Mouse (Mus musculus) MEL (cell line): Measurements from ENCODE around the gene Olfr721-ps1. TPM values are rescaled to one million over a fixed set of nuclear protein-coding genes. Genes with fewer than 3 reads are reported as not detected.

Experiments
- DNase-seq: peaks from one replicate; pipeline ENCODE4 v3.0.0; 2011; ENCODE audit warnings: low read depth, low spot score
- H3K27ac ChIP-seq: 2 replicates; pipeline ENCODE4 v1.5.1; 2012; ENCODE audit warnings: low read depth, mild to moderate bottlenecking, control low read depth, low read length, moderate library complexity; ENCODE audit not compliant: control insufficient read depth
- H3K27me3 ChIP-seq, 2 experiments: fragments of 150-350 bp in 1 of 2; sonication (generic) in 1 of 2; 2 replicates each; pipeline ENCODE4 v1.6.1; 2012; ENCODE audit warnings: low read length in 2 of 2, mild to moderate bottlenecking in 2 of 2, improper control_type of control experiment in 1 of 2, moderate library complexity in 1 of 2; ENCODE audit not compliant: insufficient read depth in 2 of 2, control insufficient read depth in 1 of 2
- H3K36me3 ChIP-seq, 2 experiments: 2 replicates each; pipeline ENCODE4 v1.6.1; 2012 to 2014; ENCODE audit warnings: low read length in 2 of 2, improper control_type of control experiment in 1 of 2, inconsistent platforms in 1 of 2, mild to moderate bottlenecking in 1 of 2; ENCODE audit not compliant: insufficient read depth in 2 of 2, control insufficient read depth in 1 of 2
- H3K4me1 ChIP-seq, 2 experiments: fragments of 150-350 bp in 1 of 2; sonication (generic) in 1 of 2; 2 replicates each; pipeline ENCODE4 v1.6.1; 2012; ENCODE audit warnings: low read length in 2 of 2, improper control_type of control experiment in 1 of 2, mild to moderate bottlenecking in 1 of 2; ENCODE audit not compliant: insufficient read depth in 2 of 2, control insufficient read depth in 1 of 2
- H3K4me3 ChIP-seq, 2 experiments: fragments of 150-350 bp in 1 of 2; sonication (generic) in 1 of 2; 2 replicates each; pipeline ENCODE4 v1.5.1; 2012; ENCODE audit warnings: low read depth in 2 of 2, low read length in 2 of 2, mild to moderate bottlenecking in 2 of 2, moderate library complexity in 2 of 2, control low read depth in 1 of 2, improper control_type of control experiment in 1 of 2; ENCODE audit not compliant: control insufficient read depth in 1 of 2, insufficient read depth in 1 of 2
- H3K79me2 ChIP-seq: 2 replicates; pipeline ENCODE4 v1.6.1; 2012; ENCODE audit warnings: mild to moderate bottlenecking, low read length, moderate library complexity; ENCODE audit not compliant: control insufficient read depth, poor library complexity, insufficient read depth
- H3K9ac ChIP-seq: 2 replicates; pipeline ENCODE4 v1.6.1; 2012; ENCODE audit warnings: low read depth, mild to moderate bottlenecking, control low read depth, low read length, moderate library complexity; ENCODE audit not compliant: control insufficient read depth, poor library complexity, severe bottlenecking
- H3K9me3 ChIP-seq: fragments of 150-350 bp; sonication (generic); replicated peaks from 2 replicates; pipeline ENCODE4 v1.6.1; 2012; ENCODE audit warnings: mild to moderate bottlenecking, low read length, improper control_type of control experiment, moderate library complexity; ENCODE audit not compliant: insufficient read depth
- CTCF ChIP-seq, 3 experiments: IDR thresholded peaks in 2 of 3; conservative IDR thresholded peaks in 1 of 3; 2 replicates each; pipeline ENCODE4 v1.5.1; 2011 to 2012; ENCODE audit warnings: low read length in 3 of 3, low read depth in 2 of 3, mild to moderate bottlenecking in 2 of 3, improper control_type of control experiment in 1 of 3, inconsistent platforms in 1 of 3, mixed read lengths in 1 of 3, moderate library complexity in 1 of 3; ENCODE audit not compliant: control insufficient read depth in 1 of 3, insufficient read depth in 1 of 3, poor library complexity in 1 of 3, severe bottlenecking in 1 of 3
- MAZ ChIP-seq: IDR thresholded peaks from 2 replicates; pipeline ENCODE4 v1.6.1; 2012; ENCODE audit warnings: low read depth, mild to moderate bottlenecking, inconsistent platforms, low read length, improper control_type of control experiment
- SIN3A ChIP-seq: IDR thresholded peaks from 2 replicates; pipeline ENCODE4 v1.6.1; 2012; ENCODE audit warnings: low read length, improper control_type of control experiment, inconsistent platforms
- SMC3 ChIP-seq: IDR thresholded peaks from 2 replicates; pipeline ENCODE4 v1.6.1; 2011; ENCODE audit warnings: low read depth, low read length, improper control_type of control experiment
- polyA plus RNA-seq, 2 experiments: library from polyadenylated mRNA; stranded (reverse) in 1 of 2; unstranded in 1 of 2; fragments of >175 nt in 1 of 2; fragments of >200 nt in 1 of 2; gene quantifications; 2 replicates each; pipeline versions ENCODE4 v1.2.1 to v1.2.4; 2012; ENCODE audit warnings: low replicate concordance in 2 of 2, low read depth in 1 of 2; ENCODE audit not compliant: insufficient read length in 2 of 2, insufficient read depth in 1 of 2, missing spikeins in 1 of 2
- total RNA-seq: library from RNA; depleted of rRNA; stranded (reverse); fragments of 300-350 nt; gene quantifications from 2 replicates; pipeline ENCODE4 v1.2.3, GENCODE M21; 2012; rRNA removed

The Olfr721-ps1 gene
- total and polyA plus RNA-seq, 3 experiments = not detected

DNA sequence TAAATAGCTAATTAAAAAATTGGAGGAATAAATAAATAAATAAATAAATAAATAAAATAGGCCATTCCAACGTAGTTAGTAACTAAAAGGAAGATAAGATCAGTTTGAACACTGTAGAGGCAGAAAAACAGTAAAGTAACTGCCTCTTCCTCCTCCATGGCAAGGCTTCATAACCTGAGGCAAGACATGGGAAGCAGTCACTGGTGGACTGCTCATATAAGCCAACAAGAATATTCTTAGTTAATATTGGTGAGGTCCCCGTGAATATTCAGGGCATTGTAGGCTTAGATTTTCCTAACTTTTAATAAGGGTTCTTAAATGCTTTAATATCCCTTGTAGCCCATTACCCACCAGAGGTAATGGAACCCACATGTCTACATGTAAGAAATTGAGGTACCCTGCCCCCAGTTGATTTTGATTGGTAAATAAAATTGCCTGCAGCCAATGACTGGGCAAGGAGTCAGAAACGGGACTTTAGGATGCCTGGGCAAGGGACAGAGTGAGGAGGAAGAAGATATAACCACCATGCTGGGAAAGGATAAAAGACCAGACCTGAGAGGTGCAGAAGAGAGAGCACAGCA, 35.1 kb downstream of the Olfr721-ps1 start:
- Histone ChIP-seq H3K9ac (no peak overlapping the region), H3K79me2 (no peaks in the 10 kb centered on the region), H3K27me3 (no peaks in the 10 kb centered on the region), H3K36me3 (no peaks in the 10 kb centered on the region), H3K27ac (no peak overlapping the region), H3K9me3 (no peaks in the 10 kb centered on the region), H3K4me3 (no peak overlapping the region), H3K4me1 (no peaks in the 10 kb centered on the region)
- no peak for DNase-seq
- TF ChIP-seq SMC3 (no peak), SIN3A (no peak), CTCF (IDR thresholded peaks at IDR 0.05 in 2 of 3, conservative IDR thresholded peaks at IDR 0.05 in 1 of 3; ENCODE audit: control insufficient read depth in 1 of 3, insufficient read depth in 1 of 3, low read depth in 2 of 3, low read length in 3 of 3, poor library complexity in 1 of 3, severe bottlenecking in 1 of 3) (no peak), MAZ (no peak)

Other genes with a start within 250 kb of the Olfr721-ps1 start
- not detected in 2 replicates for gene Olfr720, start 214.5 kb upstream of the Olfr721-ps1 start, total RNA-seq
- gene Olfr720, start 214.5 kb upstream of the Olfr721-ps1 start, polyA plus RNA-seq = not detected
- gene Olfr31, start 78.5 kb upstream of the Olfr721-ps1 start, total RNA-seq = not detected in 2 replicates
- under 1 TPM in 1 of 2 experiments, not detected in 1; 0.03 TPM for gene Olfr31, start 78.5 kb upstream of the Olfr721-ps1 start, polyA plus RNA-seq
- 0.42 and 0.75 TPM in 2 replicates for gene Il3ra, start 55.0 kb upstream of the Olfr721-ps1 start, total RNA-seq
- gene Il3ra, start 55.0 kb upstream of the Olfr721-ps1 start, polyA plus RNA-seq = under 1 TPM in 1 of 2 experiments, not detected in 1; 0.74 TPM